Mouse (Mus musculus): Measurements from ENCODE around the gene Pde7b. TPM values are rescaled to one million over a fixed set of nuclear protein-coding genes. Genes with fewer than 3 reads are reported as not detected.

Gene Pde7b
- polyA plus RNA-seq, 1 experiment: 17.7 TPM

DNA sequence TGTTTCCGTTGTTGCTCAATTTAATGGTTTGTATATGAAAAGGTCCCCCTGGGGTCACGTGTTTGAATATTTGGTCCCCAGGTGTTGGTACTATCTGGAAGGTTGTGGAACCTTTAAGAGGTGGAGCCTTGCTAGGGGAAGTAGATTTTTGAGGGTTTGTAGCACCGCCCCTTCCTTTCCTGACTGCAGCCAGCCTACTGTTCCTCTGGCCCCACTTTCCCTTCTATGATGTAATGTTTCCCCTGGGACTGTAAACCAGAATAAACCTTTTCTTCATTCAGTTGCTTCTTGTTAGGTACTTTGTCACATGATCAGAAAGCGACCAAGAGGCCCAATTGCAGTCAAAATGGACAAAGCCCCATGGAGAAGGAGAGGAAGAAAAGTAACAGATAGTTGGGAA lies 229.8 kb downstream of the Pde7b start:
- TF ChIP-seq CTCF (IDR thresholded peaks at IDR 0.05; ENCODE audit: insufficient read depth, low read length): no peak
- no peak for DNase-seq
- peaks cover 9% of the 10 kb centered on the region for H3K4me1 ChIP-seq (ENCODE audit: control insufficient read depth, insufficient read depth, low read length)
- H3K4me3 ChIP-seq (replicated peaks; ENCODE audit: extremely low read depth, low read depth, low read length): no peak overlapping the region
- WGBS: 91% methylated on average over 4 of the region's 4 CpGs

DNA sequence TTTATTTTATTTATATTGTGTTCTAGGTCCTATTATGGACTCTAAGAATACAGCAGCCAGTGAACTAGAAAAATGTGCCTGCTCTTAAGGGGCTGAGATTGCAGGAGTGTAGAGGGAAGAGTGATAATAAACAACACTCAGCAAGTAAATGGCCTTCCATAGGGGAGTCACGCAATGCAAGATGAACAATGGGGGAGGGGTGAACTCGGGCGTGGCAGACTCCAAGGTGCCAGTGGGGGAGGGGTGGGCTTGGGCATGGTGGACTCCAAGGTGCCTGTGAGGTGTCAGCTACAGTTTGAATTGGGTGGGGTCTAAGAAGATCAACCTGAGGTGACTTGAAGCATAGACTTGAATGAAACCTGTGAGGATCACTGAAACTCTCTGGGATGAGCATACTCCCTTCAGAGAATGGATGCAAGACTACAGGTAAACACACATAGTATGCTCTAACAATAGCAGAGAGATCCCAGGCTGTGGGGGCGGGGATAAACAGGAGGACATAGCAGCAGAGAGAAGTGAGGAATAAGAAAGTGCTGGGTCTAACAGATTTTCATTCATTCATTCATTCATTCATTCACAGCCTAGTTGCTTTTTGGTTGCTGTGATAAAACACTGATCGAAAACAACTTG lies 230.9 kb downstream of the Pde7b start:
- no peak overlapping the region for H3K4me3 ChIP-seq (replicated peaks; ENCODE audit: extremely low read depth, low read depth, low read length)
- WGBS: 75% methylated on average over 5 of the region's 5 CpGs
- peaks cover 10% of the 10 kb centered on the region for H3K4me1 ChIP-seq (ENCODE audit: control insufficient read depth, insufficient read depth, low read length)
- no peak for DNase-seq
- no peak for TF ChIP-seq POLR2A (IDR thresholded peaks at IDR 0.05; ENCODE audit: borderline replicate concordance, extremely low read depth, low read depth, low read length)
- no peak for TF ChIP-seq CTCF (IDR thresholded peaks at IDR 0.05; ENCODE audit: insufficient read depth, low read length)

DNA sequence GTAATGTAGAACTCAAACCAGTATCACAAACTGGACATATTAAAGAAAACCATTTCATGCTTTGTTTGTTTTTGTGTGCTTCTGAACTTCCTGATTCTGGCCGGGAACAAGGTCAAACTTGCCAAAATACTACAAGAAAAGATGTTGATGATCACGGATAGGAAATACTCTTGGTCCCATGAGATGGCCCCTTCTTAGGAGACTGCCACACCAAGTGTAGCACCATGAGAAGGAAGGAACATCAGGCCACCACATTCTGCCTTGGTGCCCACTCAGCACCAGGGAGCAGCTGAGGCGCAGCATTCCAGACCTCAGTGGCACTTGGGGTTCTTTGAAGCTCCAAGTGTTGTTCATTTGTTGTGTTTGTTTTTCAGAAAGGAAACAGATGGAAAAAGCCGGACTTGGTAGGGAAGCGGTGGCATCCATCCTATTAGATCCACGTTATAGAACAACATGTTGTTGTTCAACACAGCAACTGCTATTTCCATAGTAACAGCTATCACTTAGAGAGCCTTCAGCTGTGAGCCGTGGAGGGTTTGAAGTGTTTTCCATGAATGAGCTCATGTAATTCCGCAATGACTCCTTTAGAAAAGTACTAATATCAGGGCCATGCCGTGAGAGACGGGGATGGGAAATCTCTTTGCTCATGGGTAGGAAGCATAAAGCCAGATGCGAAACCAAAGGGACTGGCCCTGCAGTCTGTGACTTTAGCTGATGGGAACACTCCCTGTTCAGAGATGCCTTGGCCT lies 232.5 kb downstream of the Pde7b start:
- 43% methylated on average over 11 of the region's 11 CpGs for WGBS

DNA sequence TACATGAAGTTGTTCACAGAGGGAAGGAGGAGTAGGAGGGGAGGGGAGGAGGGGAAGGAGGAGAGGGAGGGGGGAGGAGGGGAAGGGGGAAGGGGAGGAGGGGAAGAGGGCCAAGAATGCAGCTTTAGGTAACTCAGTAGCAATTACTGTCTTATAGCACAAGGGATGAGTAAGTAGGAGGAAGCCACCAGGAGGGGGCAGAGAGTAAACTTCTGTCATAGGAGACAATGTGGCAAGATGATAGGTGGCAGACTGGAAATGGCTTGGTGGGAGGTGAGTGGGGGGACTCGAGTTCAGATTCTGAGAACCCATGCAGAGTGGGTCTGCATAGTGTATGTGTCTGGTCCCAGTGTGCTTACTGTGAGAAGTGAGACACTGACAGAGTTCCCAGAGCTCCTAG lies 234.1 kb downstream of the Pde7b start:
- no peak for DNase-seq
- 41% methylated on average over 1 of the region's 1 CpGs for WGBS
- peaks cover 20% of the 10 kb centered on the region for H3K4me1 ChIP-seq (ENCODE audit: control insufficient read depth, insufficient read depth, low read length)
- H3K4me3 ChIP-seq (replicated peaks; ENCODE audit: extremely low read depth, low read depth, low read length): no peak overlapping the region
- TF ChIP-seq CTCF (IDR thresholded peaks at IDR 0.05; ENCODE audit: insufficient read depth, low read length): no peak
- no peak for TF ChIP-seq POLR2A (IDR thresholded peaks at IDR 0.05; ENCODE audit: borderline replicate concordance, extremely low read depth, low read depth, low read length)

More for the DNA sequence above, 232.5 kb downstream of the Pde7b start:
- Histone ChIP-seq H3K4me3 (replicated peaks; ENCODE audit: extremely low read depth, low read depth, low read length) (no peak overlapping the region), H3K4me1 (ENCODE audit: control insufficient read depth, insufficient read depth, low read length) (peaks cover 13% of the 10 kb centered on the region)
- no peak for DNase-seq
- no peak for TF ChIP-seq POLR2A (IDR thresholded peaks at IDR 0.05; ENCODE audit: borderline replicate concordance, extremely low read depth, low read depth, low read length)
- TF ChIP-seq CTCF (IDR thresholded peaks at IDR 0.05; ENCODE audit: insufficient read depth, low read length): no peak

DNA sequence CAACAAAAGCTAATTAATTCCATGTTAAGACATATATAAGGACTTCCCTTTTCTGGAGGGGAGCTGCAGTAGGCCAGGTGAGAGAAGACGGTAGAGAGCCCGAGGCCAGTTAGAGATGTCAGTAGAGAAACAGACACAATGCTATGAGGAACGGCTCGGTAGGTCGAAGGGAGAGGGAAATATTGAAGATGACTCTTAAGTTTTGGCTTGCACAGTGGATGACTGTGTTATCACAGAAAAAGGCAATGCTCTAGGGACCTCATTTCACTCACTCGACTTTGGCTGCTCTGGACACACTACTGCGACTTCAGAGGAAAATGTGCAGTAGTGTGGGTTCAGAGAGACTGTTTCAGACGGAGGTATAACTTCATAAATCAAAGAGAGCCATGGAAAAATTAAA lies 234.6 kb downstream of the Pde7b start:
- peaks cover 21% of the 10 kb centered on the region for H3K4me1 ChIP-seq (ENCODE audit: control insufficient read depth, insufficient read depth, low read length)
- WGBS: 79% methylated on average over 8 of the region's 8 CpGs
- DNase-seq: no peak
- no peak overlapping the region for H3K4me3 ChIP-seq (replicated peaks; ENCODE audit: extremely low read depth, low read depth, low read length)
- TF ChIP-seq CTCF (IDR thresholded peaks at IDR 0.05; ENCODE audit: insufficient read depth, low read length): no peak
- TF ChIP-seq POLR2A (IDR thresholded peaks at IDR 0.05; ENCODE audit: borderline replicate concordance, extremely low read depth, low read depth, low read length): no peak

DNA sequence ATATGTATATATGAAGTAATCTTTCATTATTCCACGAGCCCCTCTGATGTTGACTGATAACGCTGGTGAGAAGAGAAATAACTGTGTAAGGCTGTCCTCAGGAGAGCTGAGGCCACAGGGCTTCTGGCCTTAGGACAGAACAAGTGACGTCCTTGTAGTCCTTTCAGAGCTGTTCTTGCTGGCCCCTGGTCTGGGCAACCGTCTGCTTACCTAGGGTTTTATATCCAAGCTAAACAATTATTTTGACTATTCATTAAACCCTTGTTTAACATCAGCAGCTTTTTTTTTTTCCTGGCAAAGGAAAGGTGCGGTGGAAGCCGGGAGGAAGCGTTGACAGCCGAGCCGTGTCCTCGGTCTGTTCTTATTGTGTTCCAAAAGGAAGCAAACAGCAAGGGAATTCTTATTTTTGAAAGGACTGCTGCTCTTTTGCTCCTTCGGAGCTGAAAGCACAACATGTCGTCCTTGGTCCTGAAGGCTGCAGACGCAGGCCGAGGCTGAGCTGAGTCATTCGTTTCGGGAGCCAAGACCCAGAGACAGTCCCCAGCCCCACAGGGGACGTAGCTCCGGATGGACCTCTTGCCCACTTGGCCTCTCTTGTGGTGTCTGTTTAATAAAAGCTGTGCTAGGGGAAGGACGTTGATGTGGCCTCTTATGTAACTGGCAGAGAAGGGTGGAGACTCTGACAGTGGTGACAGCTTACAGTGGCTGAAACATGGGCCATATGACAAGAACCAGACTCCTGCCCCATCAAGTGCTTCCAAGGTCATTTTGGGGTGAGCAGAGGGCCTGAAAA lies 238.2 kb downstream of the Pde7b start:
- WGBS: 37% methylated on average over 19 of the region's 19 CpGs
- TF ChIP-seq CTCF (IDR thresholded peaks at IDR 0.05; ENCODE audit: insufficient read depth, low read length) (no peak), POLR2A (IDR thresholded peaks at IDR 0.05; ENCODE audit: borderline replicate concordance, extremely low read depth, low read depth, low read length) (0 out of 2 replicates have a peak, but pooled peaks have one; percentile 25)
- H3K4me1 ChIP-seq (ENCODE audit: control insufficient read depth, insufficient read depth, low read length): peaks cover 12% of the 10 kb centered on the region; the same call in 1 of the 2 replicates
- H3K4me3 ChIP-seq (replicated peaks; ENCODE audit: extremely low read depth, low read depth, low read length): no peak overlapping the region
- DNase-seq: peak; percentile 32

DNA sequence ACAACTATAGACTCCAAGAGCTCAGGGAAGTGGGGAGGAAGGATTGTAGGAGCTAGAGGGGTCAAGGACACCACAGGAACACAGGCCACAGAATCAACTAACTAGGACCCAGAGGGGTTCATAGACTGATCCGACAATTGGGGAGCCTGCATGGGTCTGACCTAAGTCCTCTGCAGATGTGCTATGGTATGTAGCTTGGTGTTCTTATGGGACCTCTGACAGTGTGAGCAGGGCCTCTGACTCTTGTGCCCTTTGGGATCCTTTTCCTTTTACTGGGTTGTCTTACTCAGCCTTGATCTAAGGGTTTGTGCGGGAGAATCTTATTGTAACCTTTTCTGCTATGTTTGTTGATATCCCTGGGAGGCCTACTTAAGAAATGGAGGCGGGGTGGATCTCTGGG lies 239.1 kb downstream of the Pde7b start:
- Histone ChIP-seq H3K4me1 (ENCODE audit: control insufficient read depth, insufficient read depth, low read length) (peaks cover 12% of the 10 kb centered on the region; the same call in 1 of the 2 replicates), H3K4me3 (replicated peaks; ENCODE audit: extremely low read depth, low read depth, low read length) (no peak overlapping the region)
- DNase-seq: no peak
- TF ChIP-seq POLR2A (IDR thresholded peaks at IDR 0.05; ENCODE audit: borderline replicate concordance, extremely low read depth, low read depth, low read length) (no peak), CTCF (IDR thresholded peaks at IDR 0.05; ENCODE audit: insufficient read depth, low read length) (no peak)
- 74% methylated on average over 3 of the region's 3 CpGs for WGBS

DNA sequence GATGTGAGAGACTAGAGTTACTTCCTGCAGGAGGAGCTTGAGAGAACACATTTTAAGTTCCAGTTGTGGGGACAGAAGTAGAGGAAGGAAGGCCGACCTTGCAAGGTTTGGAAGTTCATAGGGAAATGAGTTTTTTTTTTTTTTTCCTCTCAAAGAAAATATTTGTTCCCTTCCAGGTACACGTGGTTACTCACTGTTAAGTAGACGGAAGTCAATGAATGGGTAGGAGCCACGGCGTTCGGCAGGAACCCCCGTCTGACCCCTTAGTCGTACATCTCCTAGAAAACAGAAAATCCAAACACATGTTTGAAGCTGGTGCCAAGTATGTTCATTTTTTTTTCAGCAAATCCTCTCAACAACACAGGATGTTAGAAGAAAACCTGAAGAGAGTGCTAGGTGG lies 245.4 kb downstream of the Pde7b start:
- 29% methylated on average over 8 of the region's 8 CpGs for WGBS
- TF ChIP-seq POLR2A (IDR thresholded peaks at IDR 0.05; ENCODE audit: borderline replicate concordance, extremely low read depth, low read depth, low read length): no peak
- TF ChIP-seq CTCF (IDR thresholded peaks at IDR 0.05; ENCODE audit: insufficient read depth, low read length): no peak
- peaks cover 5% of the 10 kb centered on the region; the same call in 1 of the 2 replicates for H3K4me1 ChIP-seq (ENCODE audit: control insufficient read depth, insufficient read depth, low read length)
- H3K4me3 ChIP-seq (replicated peaks; ENCODE audit: extremely low read depth, low read depth, low read length): no peak overlapping the region
- DNase-seq: no peak

DNA sequence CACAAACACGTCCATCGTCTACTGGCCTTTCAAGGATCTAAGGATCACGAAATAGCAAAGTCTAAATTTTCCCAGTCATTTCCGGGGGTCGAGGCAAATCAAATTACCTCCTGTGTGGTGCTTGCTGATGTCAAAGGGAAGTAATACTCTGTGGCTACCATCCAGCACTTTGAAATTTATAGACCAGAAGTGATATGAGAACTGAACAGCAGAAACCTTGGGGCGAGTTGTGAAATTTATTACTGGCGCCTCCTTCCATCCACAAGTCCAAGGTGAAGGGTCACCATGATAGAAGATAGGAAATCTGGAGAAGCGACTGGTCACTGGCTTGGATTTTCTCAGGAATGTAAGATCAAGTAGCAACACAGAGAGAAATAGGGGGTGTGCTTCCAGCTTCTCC lies 246.4 kb downstream of the Pde7b start:
- 62% methylated on average over 8 of the region's 8 CpGs for WGBS
- H3K4me3 ChIP-seq (replicated peaks; ENCODE audit: extremely low read depth, low read depth, low read length): no peak overlapping the region
- H3K4me1 ChIP-seq (ENCODE audit: control insufficient read depth, insufficient read depth, low read length): peaks cover 10% of the 10 kb centered on the region; the same call in 1 of the 2 replicates
- DNase-seq: no peak
- no peak for TF ChIP-seq CTCF (IDR thresholded peaks at IDR 0.05; ENCODE audit: insufficient read depth, low read length)

Data from lung, adult 2 months (tissue).